Mouse (Mus musculus): ENCODE data around the gene Ubash3a.

The Ubash3a gene

DNA sequence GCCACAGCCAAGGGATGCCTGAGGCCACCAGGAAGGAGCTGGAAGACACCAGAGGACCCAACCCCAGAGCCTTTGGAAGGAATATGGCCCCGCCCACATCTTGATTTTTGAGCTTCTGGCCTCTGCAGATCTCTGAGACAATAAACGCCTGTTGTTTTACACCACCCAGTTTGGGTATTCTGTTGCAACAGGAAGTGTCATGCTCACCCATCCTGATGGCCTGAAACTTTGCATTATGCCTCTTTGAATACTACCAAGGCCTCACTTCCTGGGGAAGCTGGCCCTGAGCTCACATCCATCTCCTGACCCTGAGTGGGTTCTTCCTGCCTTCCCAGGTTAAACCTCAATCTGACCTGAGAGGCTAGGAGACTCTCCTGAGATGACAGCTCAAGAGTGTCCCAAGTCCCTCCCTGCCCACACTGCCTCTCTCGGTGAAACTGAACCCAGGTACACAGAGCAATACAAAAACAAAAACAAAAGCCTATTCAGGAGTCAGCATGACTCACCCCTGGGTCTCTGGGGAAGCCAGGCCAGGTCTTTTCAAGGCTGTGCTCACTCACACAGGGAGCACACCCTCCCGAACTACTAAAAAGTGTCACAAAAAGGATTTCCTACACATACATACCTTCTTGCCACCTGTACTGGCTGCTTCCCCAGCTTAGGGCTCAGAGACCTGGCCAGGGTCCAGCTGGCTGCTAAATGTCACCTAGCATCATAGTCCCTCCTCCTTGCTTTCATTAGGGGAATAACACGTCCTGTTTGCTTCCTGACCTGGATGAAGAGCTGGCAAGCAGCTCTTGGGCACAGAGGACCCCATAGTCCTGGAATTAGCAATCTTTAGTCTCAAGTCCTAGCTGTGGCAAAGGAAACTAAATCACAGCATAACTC is 8.6 kb downstream of the Ubash3a start:
- DNase-seq = no peak

DNA sequence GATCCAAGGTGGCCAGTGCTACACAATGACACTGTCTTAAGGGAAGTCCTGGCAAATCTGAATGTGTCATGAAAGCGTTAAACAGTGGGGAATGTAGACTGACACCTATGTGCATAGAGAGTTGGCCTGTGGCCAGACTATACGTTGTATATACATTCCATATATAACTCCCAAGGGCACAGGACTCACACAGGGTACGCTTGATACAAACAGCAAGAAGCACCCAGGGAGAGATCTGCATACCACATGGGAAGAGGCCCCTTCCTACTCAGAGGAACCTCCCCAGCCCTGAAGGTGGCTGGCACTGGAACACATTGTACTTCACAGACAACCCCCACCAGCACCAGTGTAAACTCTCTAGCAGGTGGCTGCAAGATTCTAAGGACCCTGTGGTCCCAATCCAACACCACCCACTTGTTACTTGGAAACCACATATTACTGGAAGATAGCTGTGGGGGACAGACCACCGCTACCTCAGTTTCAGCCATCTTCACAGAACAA is 15.2 kb downstream of the Ubash3a start:
- DNase-seq = no peak

DNA sequence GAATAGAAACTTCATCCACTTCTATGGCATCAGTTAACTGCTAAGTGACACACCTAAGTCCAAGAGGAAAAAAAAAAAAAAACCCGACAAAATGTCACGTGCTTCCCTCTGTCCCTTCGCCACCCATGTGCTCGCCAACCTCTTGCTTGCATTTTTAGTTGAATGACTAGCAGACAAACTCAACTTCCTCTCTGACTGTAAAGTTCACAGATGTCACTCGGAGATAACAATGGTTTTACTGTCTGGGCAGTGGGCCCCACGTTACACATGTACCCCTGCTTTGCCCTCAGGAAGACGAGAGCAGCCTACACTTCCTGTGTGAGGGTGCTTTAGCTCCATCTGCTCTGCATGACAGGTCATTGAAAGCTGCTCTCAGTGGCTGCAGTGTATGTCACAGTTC is 16.2 kb downstream of the Ubash3a start:
- DNase-seq = peak; percentile 31 to 32

DNA sequence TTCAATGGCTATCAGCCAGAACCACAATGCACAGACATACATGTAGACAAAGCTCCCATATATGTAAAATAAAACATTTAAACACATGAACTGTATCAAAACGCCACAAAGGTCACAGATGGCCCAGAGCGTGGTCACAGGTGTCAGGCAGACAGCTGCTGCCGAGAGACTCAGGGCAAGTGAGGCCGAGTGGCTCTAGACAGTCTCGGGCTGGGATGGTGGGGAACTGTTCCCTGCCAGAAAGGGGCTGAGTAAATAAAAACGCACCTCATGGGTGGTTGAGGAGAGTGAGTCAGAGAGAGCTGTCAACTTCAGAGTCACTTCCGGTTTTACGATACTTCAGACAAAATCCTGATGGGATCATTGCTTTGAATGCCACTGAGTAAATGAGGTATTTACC is 16.9 kb downstream of the Ubash3a start:
- DNase-seq = peak in 1 of 2 experiments; percentile 21

DNA sequence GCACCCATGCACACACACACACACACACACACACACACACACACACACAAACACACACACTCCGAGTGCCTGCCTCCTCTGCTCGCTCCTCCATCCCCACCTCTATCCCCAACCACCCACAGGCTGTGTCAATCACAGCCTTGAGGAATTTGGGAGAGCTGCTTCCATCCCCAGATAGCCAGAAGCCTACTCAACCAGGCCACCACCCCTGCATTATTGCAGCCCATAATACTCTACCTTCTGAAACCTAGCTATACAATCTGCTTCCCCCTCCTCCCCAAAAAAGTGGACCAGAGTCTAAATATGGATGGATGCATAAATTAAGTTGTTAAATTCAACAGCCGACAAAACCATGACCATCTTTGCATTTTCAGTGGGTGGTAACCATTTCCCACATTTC is 18.7 kb downstream of the Ubash3a start:
- DNase-seq = peak; percentile 21 to 23

DNA sequence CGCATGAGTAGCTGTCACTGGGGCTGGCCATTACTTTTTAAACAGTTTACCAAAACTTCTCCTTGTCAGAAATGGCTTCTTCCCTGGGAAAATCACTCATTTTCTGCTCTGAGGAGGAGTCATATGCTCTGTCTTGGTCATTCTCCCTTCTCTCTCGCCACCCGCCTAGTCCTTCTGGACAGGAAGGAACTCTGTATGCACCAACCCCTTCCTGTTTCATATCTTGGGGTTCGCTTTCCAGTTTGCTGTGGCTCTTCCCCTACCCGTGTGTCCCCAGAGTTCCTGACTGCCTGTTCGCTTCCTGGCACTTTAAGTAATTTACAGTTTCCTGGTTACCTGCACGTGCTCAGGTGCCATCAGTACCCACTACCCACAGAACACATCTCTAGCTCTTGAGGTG is 19.3 kb downstream of the Ubash3a start:
- DNase-seq = no peak

DNA sequence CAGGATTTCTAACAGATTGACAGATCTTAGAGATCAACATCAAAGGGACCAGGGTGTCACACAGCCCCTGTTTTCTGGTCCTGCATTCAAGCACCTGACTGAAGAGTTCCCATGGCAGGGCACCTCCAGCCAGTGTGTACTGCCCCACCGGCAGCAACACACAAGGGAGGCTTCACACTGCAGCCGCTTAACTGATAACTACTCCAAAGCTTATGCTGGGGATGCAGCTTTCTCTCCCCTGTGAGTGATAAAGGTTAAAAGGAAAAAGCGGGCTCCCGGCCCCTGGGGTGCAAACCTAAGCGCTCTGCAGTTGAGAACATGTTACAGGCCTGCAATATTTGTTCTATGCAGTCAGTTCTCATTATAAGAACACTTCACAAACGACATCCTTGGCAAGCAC is 24.1 kb downstream of the Ubash3a start:
- DNase-seq = no peak

DNA sequence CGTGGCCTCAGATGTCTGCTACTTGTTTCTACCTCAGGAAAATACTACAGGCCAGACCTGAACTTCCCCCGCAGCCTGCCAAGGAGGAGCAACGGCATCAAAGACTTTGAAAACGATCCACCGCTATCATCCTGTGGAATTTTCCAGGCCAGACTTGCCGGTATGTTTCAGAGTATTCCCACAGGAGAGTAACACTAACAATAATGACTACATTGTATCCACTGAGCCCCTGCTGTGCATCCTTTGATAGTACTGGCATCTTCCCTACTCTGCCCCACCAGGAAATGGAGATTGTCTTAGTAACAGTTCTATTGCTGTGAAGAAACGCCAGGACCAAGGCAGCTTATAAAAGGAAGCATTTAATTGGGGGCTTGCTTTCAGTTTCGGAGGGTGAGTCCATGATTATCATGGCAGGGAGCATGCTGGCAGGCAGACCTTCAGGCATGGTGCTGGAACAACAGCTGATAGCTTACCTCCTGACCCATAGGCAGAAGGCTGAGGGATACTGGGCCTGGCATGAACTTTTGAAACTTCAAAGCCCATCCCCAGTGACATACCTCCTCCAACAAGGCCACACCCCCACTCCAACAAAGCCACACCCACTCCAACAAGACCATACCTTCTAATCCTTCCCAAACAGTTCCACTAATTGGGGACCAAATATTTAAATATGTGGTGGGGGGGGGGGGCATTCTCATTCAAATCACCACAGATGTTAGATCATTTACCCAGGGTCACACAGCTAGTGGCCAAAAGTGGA is 24.8 kb downstream of the Ubash3a start:
- no peak for DNase-seq

DNA sequence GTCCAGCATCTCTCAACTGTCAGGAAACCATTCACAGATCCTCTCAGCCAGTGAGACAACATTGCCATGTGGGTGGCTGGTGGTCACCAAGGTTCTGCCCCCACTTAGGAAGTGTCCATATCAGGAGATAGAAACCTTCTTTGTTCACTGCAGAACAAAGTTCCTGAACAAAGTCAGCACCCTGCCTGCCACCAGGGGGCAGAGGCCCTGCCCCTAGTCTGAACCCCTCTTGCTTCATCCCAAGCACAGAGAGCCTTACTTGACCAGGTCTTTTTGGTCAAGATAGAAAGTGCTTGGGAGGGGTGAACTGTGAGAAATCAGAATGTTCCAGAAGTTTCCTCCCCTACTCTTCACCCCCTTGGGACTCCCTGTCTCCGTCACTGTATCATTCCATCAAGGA is 28.2 kb downstream of the Ubash3a start:
- no peak for DNase-seq

DNA sequence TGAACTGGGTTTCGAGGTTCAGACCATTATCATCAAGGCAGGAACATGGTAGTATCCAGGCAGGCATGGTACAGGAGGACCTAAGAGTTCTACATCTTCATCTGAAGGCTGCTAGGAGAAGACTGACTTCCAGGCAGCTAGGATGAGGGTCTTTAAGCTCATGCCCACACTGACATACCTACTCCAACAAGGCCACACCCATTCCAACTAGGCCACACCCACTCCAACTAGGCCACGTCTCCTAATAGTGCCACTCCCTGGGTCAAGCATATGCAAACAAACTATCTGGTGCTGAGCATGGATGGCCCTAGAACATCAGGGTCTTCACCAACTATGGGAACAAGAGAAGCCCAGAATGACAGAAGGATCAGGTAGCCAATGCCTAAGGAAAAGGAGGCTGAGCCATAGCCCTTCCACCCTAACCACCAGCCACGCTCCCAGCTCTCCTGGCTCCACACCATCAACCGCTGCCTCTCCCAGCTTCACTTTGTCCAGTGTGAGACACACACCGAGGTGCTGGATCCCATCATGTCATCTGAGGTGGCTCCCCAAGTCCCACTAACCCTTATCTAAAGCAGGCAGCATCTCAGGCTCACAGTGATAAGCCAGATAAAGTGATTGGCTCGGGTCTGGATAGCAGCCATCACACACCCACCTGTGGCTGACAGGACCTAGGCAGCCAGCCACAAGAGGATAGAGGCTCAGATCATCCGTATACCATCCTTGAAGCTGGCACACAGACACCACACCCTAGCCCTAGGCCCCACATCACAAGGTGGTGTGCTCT is 30.8 kb downstream of the Ubash3a start:
- no peak for DNase-seq

DNA sequence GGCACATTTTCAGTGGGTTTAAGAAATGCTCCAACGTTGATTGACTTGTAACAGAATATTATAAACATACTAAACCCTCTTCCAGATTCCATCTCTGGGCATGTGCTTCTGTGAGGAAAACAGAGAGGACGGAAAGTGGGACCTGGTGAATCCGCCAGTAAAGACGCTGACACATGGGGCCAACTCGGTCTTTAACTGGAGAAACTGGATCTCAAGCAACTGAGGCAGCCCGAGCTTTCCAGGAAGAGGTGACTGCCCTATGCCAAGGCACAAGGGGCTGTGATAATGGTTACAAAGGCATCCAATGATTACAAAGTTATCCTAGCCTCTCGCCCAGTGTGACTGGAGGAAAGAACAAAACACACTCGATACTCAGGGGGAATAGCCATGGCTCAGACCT is 33.5 kb downstream of the Ubash3a start:
- no peak for DNase-seq

DNA sequence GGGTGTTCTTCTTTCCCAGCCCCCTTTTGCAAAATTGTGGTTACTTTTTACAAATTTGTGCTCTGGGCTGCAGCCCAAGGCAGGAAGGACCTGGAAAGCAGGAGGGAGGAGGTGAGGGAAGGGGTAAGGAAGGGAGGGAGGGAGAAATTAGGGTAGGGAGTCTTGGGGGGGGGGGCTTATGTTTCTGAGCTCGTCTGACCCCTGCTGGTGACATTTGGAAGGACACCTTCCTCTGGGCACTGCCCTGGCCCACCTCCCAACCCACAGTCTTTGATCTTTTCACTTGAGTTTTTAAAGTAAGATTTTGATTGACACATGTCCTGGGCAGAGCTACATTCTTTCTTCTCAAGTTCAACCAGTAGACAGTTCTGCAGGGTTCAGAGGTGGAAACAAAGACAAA is 35.1 kb downstream of the Ubash3a start:
- peak in 1 of 2 experiments; percentile 49 for DNase-seq

DNA sequence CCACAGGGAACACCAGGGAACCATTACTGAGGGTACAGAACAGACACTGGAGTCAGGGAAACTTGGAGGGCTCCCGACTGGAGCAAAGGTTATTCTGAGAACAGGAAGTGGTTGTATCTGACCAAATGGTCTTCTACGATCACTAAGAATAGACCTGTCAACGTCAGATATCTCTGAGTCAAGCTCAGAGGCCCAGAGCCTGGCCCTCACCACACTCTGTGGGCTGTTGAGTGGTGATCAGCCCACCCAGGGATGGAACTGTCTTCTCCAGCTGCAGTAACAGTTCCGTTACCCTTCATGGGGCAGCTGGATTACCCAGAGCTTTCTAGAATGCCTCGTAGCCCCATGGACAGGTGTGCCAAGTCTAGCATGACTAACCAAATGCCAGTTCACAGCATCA is 37.6 kb downstream of the Ubash3a start:
- no peak for DNase-seq

DNA sequence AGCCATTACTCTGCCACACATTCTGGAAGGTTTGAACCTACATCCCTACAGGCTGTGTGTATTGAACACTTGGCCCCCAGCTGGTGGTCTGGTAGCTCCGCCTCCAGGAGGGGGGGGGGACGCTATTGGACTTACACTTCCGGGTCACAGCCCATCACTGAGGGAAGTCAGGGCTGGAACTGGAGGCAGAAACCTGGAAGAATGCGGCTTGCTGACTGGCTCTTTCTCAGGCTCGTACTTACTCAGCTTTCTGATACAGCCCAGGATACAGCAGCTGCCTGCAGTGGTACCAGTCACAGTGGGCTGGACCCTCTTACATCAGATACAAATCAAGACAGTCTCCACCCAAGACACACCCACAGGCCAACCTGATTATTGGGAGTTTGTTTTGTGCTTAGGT is 39.5 kb downstream of the Ubash3a start:
- no peak for DNase-seq

DNA sequence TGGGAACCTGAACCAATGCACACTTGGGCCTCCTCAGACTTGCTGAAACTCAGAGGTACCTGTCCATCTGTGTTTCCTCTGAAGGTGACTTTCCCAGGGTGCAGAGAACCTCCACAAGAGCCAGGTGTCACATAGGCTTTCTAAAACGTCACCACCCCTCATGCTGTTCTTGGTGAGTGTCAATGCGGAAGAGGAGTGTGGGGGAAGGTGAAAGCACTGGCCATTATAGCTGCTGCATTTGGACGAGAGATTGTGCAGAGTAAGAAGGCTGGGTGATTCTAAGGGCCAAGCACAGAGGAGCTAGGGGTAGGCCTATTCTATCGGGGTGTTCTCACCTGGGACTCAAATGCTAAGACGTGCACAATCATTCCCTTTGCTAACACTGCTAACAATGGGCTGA is 46.3 kb downstream of the Ubash3a start:
- no peak for DNase-seq

DNA sequence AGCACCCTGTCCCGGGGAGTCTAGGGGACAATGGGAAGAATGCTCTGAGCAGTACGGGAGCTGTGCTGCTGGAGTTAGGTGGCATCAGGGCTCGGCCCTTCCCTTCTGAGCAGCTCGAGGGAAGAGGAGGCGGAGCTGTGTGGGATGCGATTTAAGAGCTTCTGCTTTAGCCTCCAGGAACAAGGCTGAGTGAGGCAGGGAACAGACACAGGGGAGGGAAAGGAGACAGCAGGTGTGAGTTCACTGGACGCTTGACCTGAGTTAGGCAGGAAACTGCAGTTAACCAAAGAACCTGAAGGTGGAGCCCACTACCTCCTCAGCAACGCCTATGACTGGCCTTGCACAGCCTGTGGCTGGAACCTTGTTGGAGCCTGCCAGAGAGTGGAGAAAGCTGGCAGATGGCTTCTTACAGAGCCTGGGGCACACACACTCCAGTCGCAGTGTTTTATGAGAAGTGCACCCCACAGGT is 46.8 kb downstream of the Ubash3a start:
- DNase-seq = peak; percentile 53 to 72

DNA sequence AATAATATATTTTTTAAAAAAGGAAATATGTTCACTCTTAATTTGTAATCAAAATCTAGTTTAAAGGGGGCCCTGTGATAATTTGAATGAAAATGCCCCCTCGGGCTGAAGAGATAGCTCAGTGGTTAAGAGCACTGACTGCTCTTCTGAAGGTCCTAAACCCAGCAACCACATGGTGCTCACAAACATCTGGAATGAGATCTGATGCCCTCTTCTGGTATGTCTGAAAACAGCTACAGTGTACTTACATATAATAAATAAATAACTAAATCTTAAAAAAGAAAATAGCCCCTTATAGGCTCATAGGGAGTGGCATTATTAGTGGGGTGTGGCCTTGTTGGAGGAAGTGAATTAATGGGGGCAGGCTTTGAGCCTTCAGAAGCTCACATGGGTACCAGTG is 49.5 kb downstream of the Ubash3a start:
- DNase-seq = no peak

DNA sequence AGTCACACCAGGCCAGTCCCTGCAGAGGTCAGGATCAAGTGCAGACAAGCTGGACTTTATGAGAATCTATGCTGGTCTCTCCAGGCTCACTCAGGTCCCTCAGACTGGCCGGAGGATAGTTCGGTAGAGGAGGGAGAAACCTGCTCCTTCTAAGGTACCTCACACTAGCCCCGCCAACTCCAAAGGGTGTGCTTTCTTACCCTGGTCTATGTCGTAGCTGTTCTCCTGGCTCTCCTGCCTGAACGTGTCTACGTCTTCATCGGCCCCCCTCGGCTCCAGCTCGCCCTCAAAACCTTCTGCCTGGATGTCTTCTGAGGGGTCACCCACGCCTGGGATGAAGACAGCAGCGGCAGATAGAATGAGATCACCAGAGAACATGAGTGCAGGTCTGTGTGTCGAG is 50.2 kb downstream of the Ubash3a start:
- DNase-seq = no peak

DNA sequence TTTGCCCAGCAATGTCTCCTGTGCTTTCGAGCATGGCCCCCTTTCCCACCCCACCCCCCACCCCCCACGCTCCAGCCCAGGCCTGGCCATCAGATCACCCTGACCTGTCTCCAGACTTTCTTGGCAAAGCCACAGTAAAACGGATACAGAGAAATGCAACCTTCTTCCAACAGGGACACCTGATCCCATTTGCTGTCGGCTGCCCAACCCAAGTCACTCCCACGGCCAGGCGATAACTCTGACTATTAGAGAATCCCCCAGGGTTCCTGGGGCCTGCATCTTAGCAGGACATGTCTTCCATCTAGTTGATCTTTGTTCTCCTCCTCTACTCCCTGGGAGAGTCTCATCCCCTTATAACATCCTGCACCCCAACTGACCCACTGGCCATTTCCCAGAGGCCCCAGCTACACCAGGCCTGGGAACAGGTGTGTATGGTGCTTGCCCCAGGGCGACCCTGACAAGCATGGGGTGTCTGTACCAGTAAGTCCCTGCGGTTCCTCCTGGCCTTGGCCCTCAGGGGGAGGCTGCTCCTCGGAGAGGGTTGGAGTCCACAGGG is 50.7 kb downstream of the Ubash3a start:
- DNase-seq = no peak

DNA sequence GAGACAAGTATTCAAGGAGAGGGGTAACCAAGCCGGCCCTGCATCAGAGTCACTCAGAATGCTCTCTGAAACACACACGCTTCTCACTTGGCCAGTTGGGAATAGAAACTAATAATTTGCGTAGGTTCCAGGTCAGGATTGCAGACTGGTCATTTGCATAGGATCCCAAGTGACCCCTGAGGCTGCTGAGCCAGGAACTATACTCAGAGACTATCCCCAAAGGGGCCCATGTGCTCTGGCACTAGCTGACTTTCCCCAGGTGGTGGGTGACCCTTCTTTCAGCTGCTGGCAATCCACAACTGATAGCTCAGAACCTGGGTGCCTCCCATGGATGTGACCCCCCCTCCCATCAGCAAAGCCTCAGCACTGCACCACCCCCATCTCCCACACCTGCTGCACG is 51.5 kb downstream of the Ubash3a start:
- DNase-seq = no peak

DNA sequence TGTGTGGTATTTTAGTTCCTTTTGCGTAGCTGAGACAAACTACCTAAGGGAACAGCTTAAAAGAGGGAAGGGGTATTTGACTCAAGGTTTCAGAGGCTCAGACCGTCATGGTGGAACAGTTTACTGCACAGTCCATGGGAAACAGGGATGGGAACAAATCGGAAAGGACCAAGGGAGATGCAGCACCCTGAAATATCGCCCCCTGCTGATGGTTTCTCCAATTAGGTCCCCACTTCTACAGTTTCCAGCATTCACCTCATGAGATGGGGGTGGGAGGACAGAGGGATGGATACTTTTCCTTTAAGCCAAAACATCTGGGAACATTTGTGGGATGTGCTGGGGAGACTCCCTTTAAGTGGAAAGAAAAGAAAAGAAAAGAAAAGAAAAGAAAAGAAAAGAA is 52.2 kb downstream of the Ubash3a start:
- peak in 1 of 2 experiments; percentile 35 for DNase-seq

DNA sequence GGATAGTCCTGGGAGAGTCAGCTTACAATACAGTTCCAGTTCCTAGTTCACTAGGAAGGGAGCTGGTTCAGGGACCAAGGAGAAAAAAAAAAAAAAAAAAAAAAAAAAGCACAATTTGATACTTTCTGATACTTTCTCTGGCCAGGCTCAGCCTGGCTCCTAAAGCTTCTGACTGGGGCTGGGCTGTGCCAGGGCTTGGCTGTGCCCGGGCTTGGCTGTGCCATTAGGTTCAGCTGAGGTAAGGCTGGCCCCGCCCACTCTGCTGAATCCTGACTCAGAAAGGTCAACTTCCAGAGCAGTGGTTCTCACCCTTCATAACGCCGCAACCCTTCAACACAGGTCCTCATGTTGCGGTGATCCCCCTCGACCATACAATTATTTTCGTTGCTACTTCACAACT is 52.8 kb downstream of the Ubash3a start:
- DNase-seq = peak in 1 of 2 experiments; percentile 10

DNA sequence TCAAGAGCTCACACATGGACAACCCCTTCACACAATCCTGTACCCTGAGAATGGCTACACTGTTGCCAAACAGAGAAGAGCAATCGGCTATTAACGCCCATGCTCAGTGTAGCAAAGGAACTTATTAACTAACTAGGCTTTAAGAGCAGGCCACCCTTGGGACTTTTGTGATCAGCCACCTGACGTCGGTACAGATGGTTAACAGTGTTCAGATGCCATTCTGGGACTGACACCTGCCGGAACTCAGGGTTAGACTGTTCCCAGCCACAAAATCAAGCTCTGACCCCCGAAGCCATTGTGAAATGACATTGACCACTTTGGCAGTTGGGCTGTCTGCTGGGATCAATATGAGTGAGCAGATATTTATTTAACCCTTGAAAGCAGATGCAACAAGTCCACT is 53.7 kb downstream of the Ubash3a start:
- DNase-seq = peak; percentile 20 to 21

Data from spleen, adult 18-20 months (tissue).